Mouse (Mus musculus) ovary, postnatal 10 days (tissue): ENCODE results near the gene Bclaf3.
A peak's percentile ranks its signal among the peaks of the same experiment; 100 is the strongest.
"Not testable (repeated sequence)": the region's sequence is repeated elsewhere in the genome, so short reads cannot be mapped to it uniquely, and the experiment has no call there.

Source experiments
- DNase-seq: peaks from one replicate; pipeline ENCODE4 v3.0.0; 2022; ENCODE audit warnings: low spot score

Bclaf3 gene

GRCm38 (mm10) chrX:159526388-159526787, at the start of gene Bclaf3:
Gene Bclaf3, plus strand, starts transcription at chrX:159526688.
- no peak for DNase-seq

DNA sequence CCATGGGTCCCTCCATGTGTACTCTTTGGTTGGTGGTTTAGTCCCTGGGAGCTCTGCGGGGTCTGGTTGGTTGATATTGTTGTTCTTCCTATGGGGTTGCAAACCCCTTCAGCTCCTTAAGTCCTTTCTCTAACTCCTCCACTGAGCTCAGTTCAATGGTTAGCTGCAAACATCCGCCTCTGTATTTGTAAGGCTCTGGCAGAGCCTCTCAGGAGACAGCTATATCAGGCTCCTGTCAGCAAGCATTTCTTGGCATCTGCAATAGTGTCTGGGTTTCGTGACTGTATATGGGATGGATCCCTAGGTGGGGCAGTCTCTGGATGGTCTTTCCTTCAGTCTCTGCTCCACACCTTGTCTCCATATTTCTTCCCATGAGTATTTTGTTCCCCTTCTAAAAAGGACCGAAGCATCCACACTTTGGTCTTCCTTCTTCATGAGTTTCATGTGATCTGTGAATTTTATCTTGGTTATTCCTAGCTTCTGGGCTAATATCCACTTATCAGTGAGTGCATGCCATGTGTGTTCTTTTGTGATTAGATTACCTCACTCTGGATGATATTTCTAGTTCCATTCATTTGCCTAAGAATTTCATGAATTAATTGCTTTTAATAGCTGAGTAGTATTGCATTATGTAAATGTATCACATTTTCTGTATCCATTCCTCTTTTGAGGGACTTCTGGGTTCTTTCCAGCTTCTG, 48.1 kb upstream of the Bclaf3 start:
- DNase-seq: not testable (repeated sequence)

GRCm38 (mm10) chrX:159484247-159484646, 42.2 kb upstream of the Bclaf3 start:
- DNase-seq: no peak

GRCm38 (mm10) chrX:159503181-159503580, 23.3 kb upstream of the Bclaf3 start:
- DNase-seq: no peak

DNA sequence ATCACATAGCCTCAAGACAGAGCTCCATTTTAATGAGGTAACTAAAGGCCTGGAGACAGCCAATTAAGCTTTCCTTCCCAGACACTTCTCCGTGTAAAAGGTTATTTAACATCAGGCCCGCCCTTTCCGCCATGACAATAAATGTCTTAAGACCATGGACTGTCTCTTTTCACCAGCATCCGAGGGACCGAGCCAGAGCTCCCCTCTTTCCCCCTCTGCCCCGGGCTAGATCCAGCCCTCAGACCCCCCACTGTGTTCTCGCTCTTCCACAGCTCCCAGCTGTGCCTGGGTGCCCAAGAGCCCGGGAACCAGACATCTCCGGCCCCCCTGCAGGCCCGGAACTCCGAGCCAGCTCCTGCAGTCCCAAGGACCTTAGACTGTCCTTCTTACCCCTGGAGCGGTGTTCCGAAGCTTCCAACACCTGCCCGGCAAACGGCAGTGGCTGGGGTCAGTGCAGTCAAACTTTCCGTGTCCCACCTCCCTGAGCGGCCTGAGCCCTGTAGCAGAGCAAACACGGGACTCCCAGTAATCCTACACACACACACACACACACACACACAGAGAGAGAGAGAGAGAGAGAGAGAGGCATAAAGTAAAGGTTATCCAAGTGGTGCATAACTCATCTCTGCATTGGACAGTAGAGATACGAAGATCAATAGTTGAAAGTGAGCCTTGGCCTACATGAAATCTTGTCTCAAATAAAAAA, 18.0 kb upstream of the Bclaf3 start:
- no peak for DNase-seq

DNA sequence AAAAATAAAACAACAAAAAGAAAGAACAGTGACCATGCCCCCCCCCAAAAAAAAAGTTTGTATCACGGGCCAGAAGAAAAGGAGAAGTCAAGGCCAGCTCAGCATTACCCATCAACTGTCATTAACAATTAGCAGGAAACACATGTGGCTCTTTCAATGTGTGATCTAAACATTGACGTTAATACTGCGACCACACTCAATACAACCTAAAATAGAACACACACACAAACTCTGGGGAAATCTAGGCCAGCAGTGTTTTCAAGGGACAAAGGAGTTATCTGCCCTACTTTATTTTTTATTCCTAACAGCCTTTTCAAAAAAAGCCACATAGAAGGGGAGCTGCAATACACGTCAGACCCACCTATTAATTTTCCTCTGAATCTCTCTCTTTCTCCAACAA, 17.4 kb upstream of the Bclaf3 start:
- no peak for DNase-seq

DNA sequence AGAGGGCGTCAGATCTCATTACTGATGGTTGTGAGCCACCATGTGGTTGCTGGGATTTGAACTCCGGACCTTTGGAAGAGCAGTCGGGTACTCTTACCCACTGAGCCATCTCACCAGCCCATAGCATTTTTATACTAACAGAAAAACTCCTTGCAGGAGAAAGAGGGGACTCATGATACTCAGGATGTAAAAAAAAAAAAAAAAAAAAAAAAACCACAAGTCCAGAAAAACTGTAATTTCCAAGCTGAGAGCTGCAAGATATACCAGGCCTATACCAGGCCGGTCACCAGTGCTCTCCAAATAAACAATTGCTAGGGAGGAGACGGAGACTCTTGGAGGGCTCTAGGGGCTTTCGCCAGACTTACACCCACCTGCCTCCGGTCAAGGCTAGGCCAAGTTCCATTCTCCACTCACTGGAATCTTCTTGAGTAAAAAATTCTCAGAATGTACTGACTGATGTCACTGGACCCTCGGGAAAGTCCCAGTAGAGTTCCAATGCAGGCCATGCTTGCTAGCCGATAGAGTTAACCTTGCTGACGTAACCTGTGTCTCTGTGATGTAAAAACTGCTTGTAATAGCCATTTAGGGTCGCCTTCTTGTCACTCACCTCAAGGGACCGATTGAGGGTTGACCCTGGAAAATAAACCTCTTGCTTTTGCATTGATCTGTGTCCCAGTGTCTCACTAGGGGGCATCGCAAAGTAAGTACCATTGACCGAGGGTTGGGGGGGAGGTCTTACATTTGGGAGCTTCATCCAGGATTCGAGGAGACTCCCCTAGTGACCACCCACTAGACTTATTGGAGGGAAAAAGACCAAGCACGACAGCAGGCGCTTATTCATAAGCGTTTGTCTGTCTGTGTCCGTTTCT, 16.4 kb upstream of the Bclaf3 start:
- DNase-seq: no peak

- no peak for DNase-seq
Measured at GRCm38 (mm10) chrX:159510716-159511051, 15.8 kb upstream of the Bclaf3 start.

GRCm38 (mm10) chrX:159515599-159515998, 10.9 kb upstream of the Bclaf3 start:
- no peak for DNase-seq

GRCm38 (mm10) chrX:159521780-159522179, 4.7 kb upstream of the Bclaf3 start:
- no peak for DNase-seq

- no peak for DNase-seq
Measured at GRCm38 (mm10) chrX:159522651-159523050, 3.8 kb upstream of the Bclaf3 start.

GRCm38 (mm10) chrX:159532427-159532810, 5.9 kb downstream of the Bclaf3 start:
- peak; percentile 82 for DNase-seq

GRCm38 (mm10) chrX:159532811-159533462, 6.4 kb downstream of the Bclaf3 start:
- DNase-seq: no peak

- DNase-seq: no peak
Measured at GRCm38 (mm10) chrX:159541936-159542335, 15.4 kb downstream of the Bclaf3 start.

GRCm38 (mm10) chrX:159547093-159547492, 20.6 kb downstream of the Bclaf3 start:
- DNase-seq: no peak

GRCm38 (mm10) chrX:159584738-159585137, 58.2 kb downstream of the Bclaf3 start:
- not testable (repeated sequence) for DNase-seq

DNA sequence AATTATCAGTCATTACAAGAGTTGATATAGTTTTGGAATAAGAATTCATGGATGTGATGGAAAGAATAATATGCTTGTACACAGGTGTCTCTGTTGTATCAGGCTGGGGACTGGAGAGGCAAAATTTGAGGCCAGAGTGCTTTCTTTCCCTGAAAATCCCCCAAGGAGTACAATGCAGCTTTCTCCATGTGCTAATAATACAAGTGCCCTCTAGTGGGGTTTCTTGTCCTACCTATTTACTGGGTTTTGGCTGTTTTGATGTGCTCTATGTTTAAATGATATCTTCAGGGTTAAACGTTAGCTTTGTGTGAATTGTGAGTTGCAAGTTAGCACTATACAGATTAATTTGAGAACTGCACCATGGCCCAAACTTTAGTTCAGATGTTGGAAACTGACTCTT, 65.1 kb downstream of the Bclaf3 start:
- no peak for DNase-seq

DNA sequence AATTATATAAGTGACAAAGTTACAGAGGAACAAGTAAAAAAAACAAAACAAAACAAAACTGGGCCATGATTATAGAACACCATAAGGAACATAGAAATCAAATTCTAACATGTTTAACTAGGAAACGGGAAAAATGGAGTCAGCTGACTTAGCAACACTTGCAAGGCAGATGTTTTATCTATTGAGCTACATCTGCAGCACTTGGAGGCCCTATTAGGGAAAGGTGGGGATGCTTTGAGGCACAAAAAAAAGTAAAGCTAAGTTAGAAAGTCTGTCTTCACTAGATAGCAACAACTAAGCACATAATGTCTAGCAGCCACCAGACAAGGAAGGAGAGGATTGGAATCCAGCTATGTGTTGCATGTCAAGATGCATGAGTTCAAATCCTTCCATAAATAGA, 71.0 kb downstream of the Bclaf3 start:
- DNase-seq: no peak

GRCm38 (mm10) chrX:159604832-159605231, 78.3 kb downstream of the Bclaf3 start:
- DNase-seq: no peak

DNA sequence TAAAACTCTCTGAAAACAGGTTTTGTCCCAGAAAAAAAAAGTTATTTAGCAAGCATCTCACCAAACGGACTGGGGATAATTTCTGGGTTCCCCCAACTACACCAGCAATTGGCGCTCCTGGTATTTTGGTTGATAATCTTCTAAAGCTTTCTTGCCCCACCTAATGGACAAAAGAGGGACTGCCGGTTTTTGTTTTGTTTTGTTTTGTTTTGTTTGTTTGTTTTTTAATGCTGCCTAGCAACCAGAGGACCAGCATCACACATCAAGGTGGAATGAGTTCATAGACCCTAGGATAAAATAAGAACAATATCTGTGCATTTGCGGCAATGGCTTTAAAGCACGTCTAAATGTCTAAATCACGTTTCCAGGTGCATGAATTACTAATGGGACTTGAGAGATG, 80.4 kb downstream of the Bclaf3 start:
- no peak for DNase-seq

- no peak for DNase-seq
Measured at GRCm38 (mm10) chrX:159626208-159626906, 99.9 kb downstream of the Bclaf3 start.
